Mouse (Mus musculus): ENCODE data around the gene Dtnb.

GRCm38 (mm10) chr12:3657786-3658185 is 85.6 kb downstream of the Dtnb start:
- TF ChIP-seq CTCF (IDR thresholded peaks at IDR 0.05; ENCODE audit: low read depth) (no peak), EP300 (IDR thresholded peaks at IDR 0.05; ENCODE audit: low read depth) (no peak)

All from heart, postnatal 0 days (tissue).